Mouse (Mus musculus) fibroblast of lung, adult 2 months (primary cell): ENCODE measurements around the gene Rragd.

Source experiments
- DNase-seq: peaks from one replicate; pipeline ENCODE4 v3.0.0-alpha.2; 2011; ENCODE audit warnings: low read depth

Gene Rragd

GRCm38 (mm10) chr4:33049601-33050000 is 66.8 kb downstream of the Rragd start:
- DNase-seq: no peak

GRCm38 (mm10) chr4:33052055-33052454 is 69.2 kb downstream of the Rragd start:
- no peak for DNase-seq

- DNase-seq: no peak
Observed at GRCm38 (mm10) chr4:33052650-33053049, 69.8 kb downstream of the Rragd start.

GRCm38 (mm10) chr4:33054426-33054825 is 71.6 kb downstream of the Rragd start:
- DNase-seq: no peak

- no peak for DNase-seq
Observed at GRCm38 (mm10) chr4:33056317-33056716, 73.5 kb downstream of the Rragd start.

GRCm38 (mm10) chr4:33057890-33058687 is 75.3 kb downstream of the Rragd start:
- peak; percentile 36 for DNase-seq

- DNase-seq: no peak
Observed at GRCm38 (mm10) chr4:33061158-33061557, 78.3 kb downstream of the Rragd start.

DNA sequence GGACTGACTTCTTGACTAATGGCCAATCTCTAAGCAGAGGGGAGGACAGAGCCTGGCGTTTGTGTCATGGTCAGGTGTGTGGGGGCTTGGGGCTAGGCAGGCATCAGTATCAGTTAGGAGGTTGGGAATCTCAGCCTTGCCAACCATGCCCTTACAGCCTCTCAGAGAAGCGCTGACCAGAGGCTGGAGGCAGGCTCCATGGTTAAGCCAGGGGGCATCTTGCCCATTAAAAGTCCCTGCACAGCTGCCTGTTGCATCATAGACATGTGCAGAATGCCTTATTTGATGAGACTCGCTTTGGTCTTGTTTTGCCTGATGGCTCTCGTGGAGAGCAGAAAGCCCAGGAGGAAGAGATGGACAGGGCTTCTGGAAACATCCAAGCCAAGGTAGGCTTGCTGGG is 80.1 kb downstream of the Rragd start, which contains the start of gene Gabrr2:
Gene Gabrr2, plus strand, starts transcription at position 19 of the 400 bp plus-strand sequence.
- no peak for DNase-seq

- DNase-seq: no peak
Observed at GRCm38 (mm10) chr4:33064986-33065385, 82.1 kb downstream of the Rragd start.

- DNase-seq: no peak
Observed at GRCm38 (mm10) chr4:33066223-33066960, 83.6 kb downstream of the Rragd start.

- DNase-seq: no peak
Observed at GRCm38 (mm10) chr4:33067331-33067730, 84.5 kb downstream of the Rragd start.

DNA sequence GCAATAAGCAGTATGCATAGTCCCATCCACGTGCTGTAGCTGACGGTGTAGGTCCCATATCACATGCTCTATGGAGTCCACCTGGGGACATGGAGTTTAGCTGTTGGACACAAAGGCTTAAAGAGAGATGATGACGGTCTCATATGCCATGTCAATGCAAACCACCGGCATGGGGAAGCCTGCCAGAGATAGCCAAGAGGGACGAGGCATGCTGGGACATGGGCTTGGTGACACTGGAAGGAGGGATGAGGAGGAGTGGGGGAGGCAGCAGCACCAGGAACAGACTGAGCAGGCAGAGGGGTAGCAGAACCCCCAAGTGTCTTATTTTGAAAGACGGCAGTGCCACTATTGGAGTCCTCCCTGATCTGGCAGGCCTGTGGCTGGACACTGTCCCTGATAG is 85.0 kb downstream of the Rragd start:
- no peak for DNase-seq

DNA sequence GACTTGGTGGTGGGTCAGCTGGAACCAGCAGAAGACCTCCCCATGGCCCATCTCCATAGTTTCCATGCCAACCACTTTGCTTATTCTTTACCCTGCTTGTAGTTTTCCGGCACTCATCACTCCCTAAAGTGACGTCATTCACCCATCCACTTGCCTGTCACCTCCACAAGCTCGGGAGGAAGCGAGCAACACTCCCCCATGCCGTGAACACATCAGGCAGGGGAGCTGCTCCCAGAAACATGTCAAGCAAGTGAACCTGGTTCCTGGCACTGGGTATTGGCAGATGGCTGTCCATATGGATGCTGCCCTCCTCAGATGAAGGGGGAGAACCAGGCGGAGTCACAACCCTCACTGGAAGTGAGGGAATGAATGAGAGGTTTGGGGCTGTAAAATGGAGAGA is 86.1 kb downstream of the Rragd start:
- DNase-seq: no peak

GRCm38 (mm10) chr4:33070326-33070725 is 87.5 kb downstream of the Rragd start:
- no peak for DNase-seq

- no peak for DNase-seq
Observed at GRCm38 (mm10) chr4:33071337-33071736, 88.5 kb downstream of the Rragd start.
